Mouse (Mus musculus): Measurements from ENCODE around the gene Rdh13.
"Not testable (repeated sequence)": the region's sequence is repeated elsewhere in the genome, so short reads cannot be mapped to it uniquely, and the experiment has no call there.

DNA sequence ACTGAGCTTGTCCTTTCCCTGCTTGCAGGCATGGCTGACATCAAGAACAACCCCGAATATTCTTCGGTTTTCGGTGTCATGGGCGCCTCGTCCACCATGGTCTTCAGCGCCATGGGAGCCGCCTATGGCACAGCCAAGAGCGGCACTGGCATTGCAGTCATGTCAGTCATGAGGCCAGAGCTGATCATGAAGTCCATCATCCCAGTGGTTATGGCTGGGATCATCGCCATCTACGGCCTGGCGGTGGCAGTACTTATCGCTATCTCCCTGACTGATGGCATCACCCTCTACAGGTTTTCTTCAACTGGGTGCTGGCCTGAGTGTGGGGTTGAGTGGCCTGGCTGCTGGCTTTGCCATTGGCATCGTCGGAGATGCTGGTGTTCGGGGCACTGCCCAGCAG, 33.0 kb downstream of the Rdh13 start:
- not testable (repeated sequence) for TF ChIP-seq CTCF (conservative IDR thresholded peaks at IDR 0.05; ENCODE audit: low read length); NANOG (IDR thresholded peaks at IDR 0.05; ENCODE audit: borderline replicate concordance, low read length); POU5F1 (IDR thresholded peaks at IDR 0.05; ENCODE audit: borderline replicate concordance, low read length)

Measured in E14TG2a.4 (cell line).